Mouse (Mus musculus) left cerebral cortex, adult 8-10 months (tissue): ENCODE measurements around the gene Chka. TPM values are rescaled to one million over a fixed set of nuclear protein-coding genes. Genes with fewer than 3 reads are reported as not detected.

Source experiments
- total RNA-seq, 4 experiments: library from RNA; stranded (reverse); gene quantifications; 2 replicates each; pipeline ENCODE4 v1.2.4; 2022

Chka gene
- total RNA-seq, 4 experiments from 2014 or later = 68.4 to 87.2 (median 76.7) TPM

Other genes starting within 250 kb of the Chka start
- 10 to 100 TPM in 1 of 4 experiments, 1 to 10 TPM in 3; 7.9 to 10.6 (median 8.4) TPM for gene Lrp5, start 165.2 kb upstream of the Chka start, total RNA-seq
- 10 to 100 TPM; 25.9 to 28.3 (median 26.3) TPM for gene 1810055G02Rik, start 143.5 kb upstream of the Chka start, total RNA-seq
- gene Kmt5b, start 84.4 kb upstream of the Chka start, total RNA-seq = 10 to 100 TPM; 46.2 to 53.0 (median 50.5) TPM
- 10 to 100 TPM; 14.9 to 26.1 (median 21.5) TPM for gene Tcirg1, start 55.4 kb downstream of the Chka start, total RNA-seq
- 100 to 1,000 TPM; 136 to 159 (median 145) TPM for gene Ndufs8, start 61.0 kb downstream of the Chka start, total RNA-seq
- 1 to 10 TPM; 3.4 to 5.5 (median 5.1) TPM for gene Aldh3b1, start 78.0 kb downstream of the Chka start, total RNA-seq
- gene Unc93b1, start 83.4 kb downstream of the Chka start, total RNA-seq = 10 to 100 TPM; 13.4 to 30.8 (median 20.0) TPM
- gene Aldh3b3, start 106.9 kb downstream of the Chka start, total RNA-seq = under 1 TPM in 2 of 4 experiments, not detected in 2; 0.44 to 0.50 TPM
- 1 to 10 TPM in 1 of 4 experiments, under 1 TPM in 3; 0.80 to 1.3 (median 0.91) TPM for gene Aldh3b2, start 120.6 kb downstream of the Chka start, total RNA-seq
- gene Acy3, start 134.8 kb downstream of the Chka start, total RNA-seq = 1 to 10 TPM; 2.9 to 5.0 (median 4.5) TPM
- gene Tbx10, start 141.0 kb downstream of the Chka start, total RNA-seq = not detected
- gene Nudt8, start 148.8 kb downstream of the Chka start, total RNA-seq = 10 to 100 TPM in 1 of 4 experiments, 1 to 10 TPM in 3; 7.4 to 10.5 (median 8.9) TPM
- 1 to 10 TPM in 2 of 4 experiments, under 1 TPM in 2; 0.76 to 1.3 (median 1.1) TPM for gene Gm49405, start 148.9 kb downstream of the Chka start, total RNA-seq
- 10 to 100 TPM in 1 of 4 experiments, 1 to 10 TPM in 3; 3.9 to 11.7 (median 4.1) TPM for gene Doc2g, start 151.5 kb downstream of the Chka start, total RNA-seq
- 100 to 1,000 TPM; 243 to 273 (median 258) TPM for gene Ndufv1, start 161.0 kb downstream of the Chka start, total RNA-seq
- 100 to 1,000 TPM; 405 to 436 (median 416) TPM for gene Gstp1, start 186.2 kb downstream of the Chka start, total RNA-seq
- 10 to 100 TPM; 43.0 to 73.3 (median 55.7) TPM for gene Gstp2, start 194.2 kb downstream of the Chka start, total RNA-seq
- not detected for gene Gstp3, start 207.8 kb downstream of the Chka start, total RNA-seq
- not detected for gene Cabp2, start 229.8 kb downstream of the Chka start, total RNA-seq
- gene Cdk2ap2, start 245.4 kb downstream of the Chka start, total RNA-seq = 10 to 100 TPM; 20.2 to 28.9 (median 23.4) TPM
- 100 to 1,000 TPM; 199 to 206 (median 205) TPM for gene Pitpnm1, start 248.2 kb downstream of the Chka start, total RNA-seq